Comparison of ENCODE assay signal across 9 mouse cellular contexts in the genomic region with DNA sequence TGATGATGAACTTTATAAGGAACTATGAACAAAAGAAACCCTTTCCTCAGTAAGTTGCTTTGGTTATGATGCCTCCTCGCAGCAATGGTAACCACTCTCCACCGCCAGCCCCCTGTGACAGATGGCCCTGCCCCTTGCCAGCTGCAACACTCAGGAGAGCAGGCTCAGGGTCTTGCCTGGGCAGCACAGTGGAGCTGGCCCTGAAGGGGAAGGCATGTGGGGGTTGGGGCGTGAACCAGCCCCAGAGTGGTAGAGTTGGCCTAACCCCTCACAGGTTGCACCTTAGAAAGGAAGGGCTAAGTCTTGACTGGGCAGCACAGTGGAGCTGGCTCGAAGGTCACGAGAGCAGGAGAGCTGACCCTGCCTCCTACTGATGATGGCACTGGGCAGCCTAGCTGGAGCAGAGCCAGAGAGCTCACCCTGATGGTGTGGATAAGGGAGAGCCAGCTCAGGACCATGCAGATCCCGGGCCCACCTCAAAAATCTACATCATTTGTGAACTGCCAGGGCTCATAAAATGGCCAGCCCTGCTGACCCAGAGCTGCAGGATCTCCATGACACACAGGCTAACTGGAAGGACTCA. TPM values are rescaled to one million over a fixed set of nuclear protein-coding genes. Genes with fewer than 3 reads are reported as not detected.
DNase-seq lines count a peak whose midpoint lies in the region; ATAC-seq and TF ChIP-seq lines count a peak whose summit lies in the region.
"Had no signal": no experiment of that assay in that cellular context is flagged by ENCODE, and none has a peak within 500 bp of the region (broad histone marks: within the 10 kb centered on the region; RNA-seq: fewer than 3 reads in every experiment).

No protein-coding gene starts in this region.

- no peak for TF ChIP-seq CTCF in small intestine, adult 2 months (IDR thresholded peaks at IDR 0.05; ENCODE audit: extremely low read depth, insufficient read length, insufficient replicate concordance, low read depth, low read length)

- H3K27me3 ChIP-seq in forebrain, embryonic 13.5 days: no peaks in the 10 kb centered on the region
- no peaks in the 10 kb centered on the region for H3K27me3 ChIP-seq in forebrain, embryonic 10.5 days (ENCODE audit: poor library complexity, severe bottlenecking)
- H3K27me3 ChIP-seq in neural tube, embryonic 14.5 days (ENCODE audit: control insufficient read depth, insufficient read depth, low read length): no peaks in the 10 kb centered on the region
- no peaks in the 10 kb centered on the region for H3K27me3 ChIP-seq in neural tube, embryonic 15.5 days (replicated peaks)
- no peaks in the 10 kb centered on the region for H3K27me3 ChIP-seq in kidney, embryonic 15.5 days
- H3K27me3 ChIP-seq in small intestine, adult 2 months (ENCODE audit: control insufficient read depth, insufficient read depth, low read length): no peaks in the 10 kb centered on the region

- 74% methylated on average over 6 of the region's 6 CpGs for whole genome bisulfite sequencing in forebrain, embryonic 13.5 days
- WGBS in forebrain, embryonic 10.5 days: 75% methylated on average over 6 of the region's 6 CpGs
- 74% methylated on average over 6 of the region's 6 CpGs for WGBS in neural tube, embryonic 14.5 days
- WGBS in neural tube, embryonic 15.5 days: 72% methylated on average over 6 of the region's 6 CpGs
- 71% methylated on average over 6 of the region's 6 CpGs for WGBS in kidney, embryonic 15.5 days
- 55% methylated on average over 6 of the region's 6 CpGs for WGBS in small intestine, adult 2 months

- TF ChIP-seq POLR2A in small intestine, adult 2 months (IDR thresholded peaks at IDR 0.05; ENCODE audit: low read depth, low read length): no peak

- H3K4me3 ChIP-seq in forebrain, embryonic 13.5 days: no peak overlapping the region
- H3K4me3 ChIP-seq in forebrain, embryonic 10.5 days: no peak overlapping the region
- no peak overlapping the region for H3K4me3 ChIP-seq in neural tube, embryonic 14.5 days (ENCODE audit: low read depth, low read length)
- H3K4me3 ChIP-seq in neural tube, embryonic 15.5 days (replicated peaks): no peak overlapping the region
- no peak overlapping the region for H3K4me3 ChIP-seq in kidney, embryonic 15.5 days (replicated peaks)
- H3K4me3 ChIP-seq in small intestine, adult 2 months (ENCODE audit: low read depth, low read length): no peak overlapping the region

- H3K36me3 ChIP-seq in forebrain, embryonic 13.5 days (ENCODE audit: poor library complexity, severe bottlenecking): peaks cover 44% of the 10 kb centered on the region
- H3K36me3 ChIP-seq in forebrain, embryonic 10.5 days (replicated peaks): peaks cover 44% of the 10 kb centered on the region
- H3K36me3 ChIP-seq in neural tube, embryonic 14.5 days (ENCODE audit: control insufficient read depth, insufficient read depth, low read length): peaks cover 36% of the 10 kb centered on the region
- H3K36me3 ChIP-seq in neural tube, embryonic 15.5 days: peaks cover 44% of the 10 kb centered on the region
- H3K36me3 ChIP-seq in kidney, embryonic 15.5 days: peaks cover 44% of the 10 kb centered on the region
- H3K36me3 ChIP-seq in small intestine, adult 2 months (ENCODE audit: control insufficient read depth, insufficient read depth, low read length): peaks cover 28% of the 10 kb centered on the region

- H3K9ac ChIP-seq in forebrain, embryonic 13.5 days: no peak overlapping the region
- H3K9ac ChIP-seq in neural tube, embryonic 14.5 days (replicated peaks; ENCODE audit: low read depth, low read length): no peak overlapping the region
- no peak overlapping the region for H3K9ac ChIP-seq in neural tube, embryonic 15.5 days (replicated peaks)
- no peak overlapping the region for H3K9ac ChIP-seq in kidney, embryonic 15.5 days

- no peak overlapping the region for H3K4me2 ChIP-seq in forebrain, embryonic 13.5 days
- H3K4me2 ChIP-seq in neural tube, embryonic 14.5 days (ENCODE audit: low read depth, low read length): no peak overlapping the region
- no peak overlapping the region for H3K4me2 ChIP-seq in neural tube, embryonic 15.5 days
- H3K4me2 ChIP-seq in kidney, embryonic 15.5 days: no peak overlapping the region

- peak; percentile 55 for ATAC-seq in forebrain, embryonic 13.5 days
- ATAC-seq in neural tube, embryonic 14.5 days (ENCODE audit: low read depth): peak; percentile 47; the same call in 1 of the 2 replicates
- no peak for ATAC-seq in neural tube, embryonic 15.5 days (ENCODE audit: low FRiP score)
- ATAC-seq in kidney, embryonic 15.5 days (replicated peaks; ENCODE audit: low FRiP score): 0 out of 2 replicates have a peak, but pooled peaks have one; percentile 38

- intact Hi-C loops in heart, postnatal 10 days (cut with DNase I): no loop called here

- H3K27ac ChIP-seq in forebrain, embryonic 13.5 days: no peak overlapping the region
- no peak overlapping the region for H3K27ac ChIP-seq in forebrain, embryonic 10.5 days
- no peak overlapping the region for H3K27ac ChIP-seq in neural tube, embryonic 14.5 days (ENCODE audit: low read depth, low read length)
- no peak overlapping the region for H3K27ac ChIP-seq in neural tube, embryonic 15.5 days (replicated peaks)
- H3K27ac ChIP-seq in kidney, embryonic 15.5 days: no peak overlapping the region
- H3K27ac ChIP-seq in small intestine, adult 2 months (ENCODE audit: insufficient read depth, low read depth, low read length): peak overlapping the region; percentile 33; the same call in 1 of the 2 replicates

- no peak for DNase-seq in forebrain, embryonic 10.5 days (ENCODE audit: extremely low spot score, low spot score)
- DNase-seq in yolk sac, embryonic 10.5 days (ENCODE audit: low spot score): no peak
- no peak for DNase-seq in heart, postnatal 10 days
- DNase-seq: cerebellum, adult 2 months had no signal

- no peaks in the 10 kb centered on the region for H3K9me3 ChIP-seq in forebrain, embryonic 13.5 days (replicated peaks)
- H3K9me3 ChIP-seq in forebrain, embryonic 10.5 days: no peaks in the 10 kb centered on the region
- H3K9me3 ChIP-seq in neural tube, embryonic 14.5 days (ENCODE audit: control insufficient read depth, low read length): no peaks in the 10 kb centered on the region
- no peaks in the 10 kb centered on the region for H3K9me3 ChIP-seq in neural tube, embryonic 15.5 days (replicated peaks)
- H3K9me3 ChIP-seq in kidney, embryonic 15.5 days (replicated peaks): no peaks in the 10 kb centered on the region

- no peaks in the 10 kb centered on the region for H3K4me1 ChIP-seq in forebrain, embryonic 13.5 days
- no peaks in the 10 kb centered on the region for H3K4me1 ChIP-seq in forebrain, embryonic 10.5 days
- no peaks in the 10 kb centered on the region for H3K4me1 ChIP-seq in neural tube, embryonic 14.5 days (ENCODE audit: control insufficient read depth, insufficient read depth, low read length)
- no peaks in the 10 kb centered on the region for H3K4me1 ChIP-seq in neural tube, embryonic 15.5 days
- no peaks in the 10 kb centered on the region for H3K4me1 ChIP-seq in kidney, embryonic 15.5 days
- H3K4me1 ChIP-seq in small intestine, adult 2 months (ENCODE audit: control insufficient read depth, insufficient read depth, insufficient read length, low read length): peaks cover 28% of the 10 kb centered on the region

RNA-seq across cellular contexts. Expression of gene Ddx56, which starts 11.0 kb away (rescaled TPM):
- polyA plus RNA-seq in forebrain, embryonic 13.5 days (2015; fragmentation: Nextera tagmentation; extraction: Ambion mirVana): 84.2 and 92.6 TPM in 2 replicates
- polyA plus RNA-seq in forebrain, embryonic 10.5 days (2016; fragmentation: Nextera tagmentation; extraction: Ambion mirVana): 133 and 135 TPM in 2 replicates
- polyA plus RNA-seq in neural tube, embryonic 14.5 days (2014; fragmentation: Nextera tagmentation; extraction: Ambion mirVana): 75.2 and 78.3 TPM in 2 replicates
- 70.7 and 77.2 TPM in 2 replicates for polyA plus RNA-seq in neural tube, embryonic 15.5 days (2015; fragmentation: Nextera tagmentation; extraction: Ambion mirVana)
- polyA plus RNA-seq in kidney, embryonic 15.5 days (2015; fragmentation: Nextera tagmentation; extraction: Ambion mirVana): 93.1 and 101 TPM in 2 replicates
- polyA plus RNA-seq in small intestine, adult 2 months (2012; rRNA removed): 11.1 and 12.4 TPM in 2 replicates
- total RNA-seq in heart, postnatal 10 days (2021): 10 to 100 TPM; 33.3 to 34.4 TPM

RNA-seq across cellular contexts. Expression of gene Tmed4, which starts 18.1 kb away (rescaled TPM):
- 154 and 155 TPM in 2 replicates for polyA plus RNA-seq in forebrain, embryonic 13.5 days (2015; fragmentation: Nextera tagmentation; extraction: Ambion mirVana)
- 116 and 126 TPM in 2 replicates for polyA plus RNA-seq in forebrain, embryonic 10.5 days (2016; fragmentation: Nextera tagmentation; extraction: Ambion mirVana)
- 130 and 133 TPM in 2 replicates for polyA plus RNA-seq in neural tube, embryonic 14.5 days (2014; fragmentation: Nextera tagmentation; extraction: Ambion mirVana)
- polyA plus RNA-seq in neural tube, embryonic 15.5 days (2015; fragmentation: Nextera tagmentation; extraction: Ambion mirVana): 110 and 114 TPM in 2 replicates
- polyA plus RNA-seq in kidney, embryonic 15.5 days (2015; fragmentation: Nextera tagmentation; extraction: Ambion mirVana): 130 and 133 TPM in 2 replicates
- 103 and 182 TPM in 2 replicates for polyA plus RNA-seq in small intestine, adult 2 months (2012; rRNA removed)
- total RNA-seq in heart, postnatal 10 days (2021): 10 to 100 TPM; 78.1 to 82.9 TPM

RNA-seq across cellular contexts. Expression of gene Npc1l1, which starts 26.6 kb away (rescaled TPM):
- polyA plus RNA-seq in forebrain, embryonic 13.5 days (2015; fragmentation: Nextera tagmentation; extraction: Ambion mirVana): 0.04 and 0.05 TPM in 2 replicates
- not detected in 2 replicates for polyA plus RNA-seq in forebrain, embryonic 10.5 days (2016; fragmentation: Nextera tagmentation; extraction: Ambion mirVana)
- 0.05 and 0.26 TPM in 2 replicates for polyA plus RNA-seq in neural tube, embryonic 14.5 days (2014; fragmentation: Nextera tagmentation; extraction: Ambion mirVana)
- 0.09 and 0.11 TPM in 2 replicates for polyA plus RNA-seq in neural tube, embryonic 15.5 days (2015; fragmentation: Nextera tagmentation; extraction: Ambion mirVana)
- 0.06 TPM in 1 of 2 replicates, not detected in the other for polyA plus RNA-seq in kidney, embryonic 15.5 days (2015; fragmentation: Nextera tagmentation; extraction: Ambion mirVana)
- 161 and 819 TPM in 2 replicates for polyA plus RNA-seq in small intestine, adult 2 months (2012; rRNA removed)
- total RNA-seq in heart, postnatal 10 days (2021): not detected

RNA-seq across cellular contexts. Expression of gene Ogdh, which starts 34.9 kb away (rescaled TPM):
- polyA plus RNA-seq in forebrain, embryonic 13.5 days (2015; fragmentation: Nextera tagmentation; extraction: Ambion mirVana): 71.2 and 85.4 TPM in 2 replicates
- polyA plus RNA-seq in forebrain, embryonic 10.5 days (2016; fragmentation: Nextera tagmentation; extraction: Ambion mirVana): 112 and 115 TPM in 2 replicates
- polyA plus RNA-seq in neural tube, embryonic 14.5 days (2014; fragmentation: Nextera tagmentation; extraction: Ambion mirVana): 115 and 131 TPM in 2 replicates
- polyA plus RNA-seq in neural tube, embryonic 15.5 days (2015; fragmentation: Nextera tagmentation; extraction: Ambion mirVana): 129 and 135 TPM in 2 replicates
- 116 and 131 TPM in 2 replicates for polyA plus RNA-seq in kidney, embryonic 15.5 days (2015; fragmentation: Nextera tagmentation; extraction: Ambion mirVana)
- 164 and 346 TPM in 2 replicates for polyA plus RNA-seq in small intestine, adult 2 months (2012; rRNA removed)
- 1,000 to 10,000 TPM; 1,296 to 1,304 TPM for total RNA-seq in heart, postnatal 10 days (2021)

RNA-seq across cellular contexts. Expression of gene Nudcd3, which starts 56.4 kb away (rescaled TPM):
- polyA plus RNA-seq in forebrain, embryonic 13.5 days (2015; fragmentation: Nextera tagmentation; extraction: Ambion mirVana): 57.0 and 65.3 TPM in 2 replicates
- polyA plus RNA-seq in forebrain, embryonic 10.5 days (2016; fragmentation: Nextera tagmentation; extraction: Ambion mirVana): 56.5 and 57.3 TPM in 2 replicates
- 58.0 and 65.5 TPM in 2 replicates for polyA plus RNA-seq in neural tube, embryonic 14.5 days (2014; fragmentation: Nextera tagmentation; extraction: Ambion mirVana)
- polyA plus RNA-seq in neural tube, embryonic 15.5 days (2015; fragmentation: Nextera tagmentation; extraction: Ambion mirVana): 61.2 and 62.4 TPM in 2 replicates
- 36.8 and 37.7 TPM in 2 replicates for polyA plus RNA-seq in kidney, embryonic 15.5 days (2015; fragmentation: Nextera tagmentation; extraction: Ambion mirVana)
- polyA plus RNA-seq in small intestine, adult 2 months (2012; rRNA removed): 13.1 and 26.2 TPM in 2 replicates
- total RNA-seq in heart, postnatal 10 days (2021): 10 to 100 TPM; 65.7 to 68.2 TPM

Comparison
In these comparisons a context has a peak if more than half of its experiments do, and no peak if none do; other contexts are left out.
1. RNA of gene Npc1l1, which starts 26.6 kb away (polyA plus RNA-seq): 161 to 819 TPM in small intestine, adult 2 months; 0.09 to 0.11 TPM in neural tube, embryonic 15.5 days, 0.06 TPM in kidney, embryonic 15.5 days, 0.05 to 0.26 TPM in neural tube, embryonic 14.5 days, 0.04 to 0.05 TPM in forebrain, embryonic 13.5 days and not detected in forebrain, embryonic 10.5 days; every median in the first group is over 100 times any median in the second.